Mouse (Mus musculus): ENCODE measurements around the gene H2-Ke6.

DNA sequence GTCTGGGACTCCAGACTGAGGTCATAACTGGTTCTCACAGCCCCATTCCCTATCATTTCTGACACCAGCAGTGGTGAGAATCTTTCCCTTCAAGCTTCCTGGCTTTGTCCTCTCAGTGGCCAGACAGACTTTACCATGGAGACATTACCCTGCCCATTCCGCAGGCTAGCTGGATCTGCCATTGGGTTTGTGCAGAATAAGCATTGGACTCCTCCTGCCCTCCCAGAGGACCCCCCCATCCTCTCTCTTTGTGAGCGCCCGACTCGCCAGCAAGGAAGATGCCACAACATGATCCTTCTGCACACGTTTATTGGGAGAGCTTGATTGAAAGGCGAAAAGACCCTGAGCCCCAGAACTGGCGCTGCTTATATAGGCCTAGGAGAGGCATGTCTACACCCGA, 14.4 kb downstream of the H2-Ke6 start:
- TF ChIP-seq CTCF (IDR thresholded peaks at IDR 0.05; ENCODE audit: borderline replicate concordance, control insufficient read depth, extremely low read depth, insufficient read depth, low read length, poor library complexity) (no peak), POLR2A (IDR thresholded peaks at IDR 0.05; ENCODE audit: control insufficient read depth, extremely low read depth, insufficient read depth, low read length, poor library complexity) (no peak)

Measured in thymus, adult 2 months (tissue).